Mouse (Mus musculus) T-helper 1 cell (primary cell): ENCODE data around the gene M1ap.

Experiments used
- in situ Hi-C: fragments of 300-600 bp; cut with MboI, MseI; formaldehyde crosslinking; loops from one replicate; pipeline ENCODE4 v1.15.1; 2025; ENCODE audit warnings: high pct_unique_total_duplicates

Gene M1ap

GRCm38 (mm10) chr6:82934616-82935230, 12.0 kb upstream of the M1ap start:
- in situ Hi-C loops = no loop called here

- in situ Hi-C loops = no loop called here
These were observed 7.4 kb upstream of the M1ap start, which contains the start of gene Sema4f for GRCm38 (mm10) chr6:82939167-82939912. Gene Sema4f, minus strand, starts transcription at chr6:82939769.

- in situ Hi-C loops = no loop called here
These were observed 5.9 kb upstream of the M1ap start for GRCm38 (mm10) chr6:82940765-82941164.

GRCm38 (mm10) chr6:82945750-82946149, 952 bp upstream of the M1ap start:
- in situ Hi-C loops = no loop called here

GRCm38 (mm10) chr6:82956553-82957251, 10.0 kb downstream of the M1ap start:
- in situ Hi-C loops = no loop called here

- in situ Hi-C loops = no loop called here
These were observed 15.0 kb downstream of the M1ap start for GRCm38 (mm10) chr6:82961664-82962063.

- in situ Hi-C loops = loop anchor here (5.0 to 10.0 kb wide), 2 partner anchors 52 to 225 kb away; no protein-coding TSS in a partner anchor
These were observed 22.8 kb downstream of the M1ap start for GRCm38 (mm10) chr6:82969249-82970084.

- in situ Hi-C loops = loop anchor here (10.0 kb wide), 1 partner anchor 226 kb away; no protein-coding TSS in a partner anchor
These were observed 24.3 kb downstream of the M1ap start for GRCm38 (mm10) chr6:82971031-82971430.

GRCm38 (mm10) chr6:82987411-82987971, 40.8 kb downstream of the M1ap start:
- in situ Hi-C loops = no loop called here

- in situ Hi-C loops = no loop called here
These were observed 47.0 kb downstream of the M1ap start for GRCm38 (mm10) chr6:82993696-82994095.

GRCm38 (mm10) chr6:82994372-82994771, 47.7 kb downstream of the M1ap start:
- in situ Hi-C loops = no loop called here

- in situ Hi-C loops = loop anchor here (5.0 kb wide), 1 partner anchor 280 kb away; no protein-coding TSS in a partner anchor
These were observed 50.1 kb downstream of the M1ap start for GRCm38 (mm10) chr6:82996740-82997315.

GRCm38 (mm10) chr6:82997511-82998102, 50.9 kb downstream of the M1ap start:
- in situ Hi-C loops = loop anchor here (5.0 kb wide), 1 partner anchor 280 kb away; no protein-coding TSS in a partner anchor

- in situ Hi-C loops = loop anchor here (5.0 kb wide), 1 partner anchor 279 kb away; no protein-coding TSS in a partner anchor
These were observed 51.6 kb downstream of the M1ap start for GRCm38 (mm10) chr6:82998326-82998725.

GRCm38 (mm10) chr6:82999986-83000385, 53.3 kb downstream of the M1ap start:
- in situ Hi-C loops = loop anchor here (5.0 kb wide), 1 partner anchor 277 kb away; no protein-coding TSS in a partner anchor

GRCm38 (mm10) chr6:83003082-83003481, 56.4 kb downstream of the M1ap start:
- in situ Hi-C loops = no loop called here

GRCm38 (mm10) chr6:83003850-83004249, 57.1 kb downstream of the M1ap start:
- in situ Hi-C loops = no loop called here

- in situ Hi-C loops = no loop called here
These were observed 57.6 kb downstream of the M1ap start for GRCm38 (mm10) chr6:83004309-83004708.

- in situ Hi-C loops = no loop called here
These were observed 58.2 kb downstream of the M1ap start for GRCm38 (mm10) chr6:83004872-83005271.

- in situ Hi-C loops = no loop called here
These were observed 58.8 kb downstream of the M1ap start for GRCm38 (mm10) chr6:83005444-83006011.
